Mouse (Mus musculus): Measurements from ENCODE around the gene Cxcl14.

DNA sequence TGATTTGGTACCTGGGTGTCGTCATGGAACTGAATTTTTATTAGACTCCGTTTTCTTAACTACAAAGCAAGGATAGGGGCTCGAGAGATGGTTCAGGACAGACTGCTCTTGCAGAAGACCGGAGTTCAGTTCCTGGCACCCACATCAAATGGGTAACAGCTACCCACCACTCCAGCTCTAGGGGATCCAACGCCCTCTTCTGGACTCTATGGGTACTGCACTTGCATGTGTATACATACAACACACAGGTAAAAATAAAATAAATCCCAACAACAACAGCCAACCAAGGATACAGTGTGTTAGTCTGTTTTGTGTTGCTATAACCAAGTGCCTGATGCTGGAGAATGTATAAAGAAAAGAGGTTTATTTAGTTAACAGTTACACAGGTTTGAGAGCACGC is 16.0 kb downstream of the Cxcl14 start:
- peak; percentile 36 to 62 for TF ChIP-seq CTCF (conservative IDR thresholded peaks at IDR 0.05 in 1 of 2, IDR thresholded peaks at IDR 0.05 in 1 of 2; ENCODE audit: low read depth in 2 of 2, low read length in 2 of 2)
- TF ChIP-seq ZNF384 (IDR thresholded peaks at IDR 0.05; ENCODE audit: low read depth, low read length), result no peak
- TF ChIP-seq ZKSCAN1 (IDR thresholded peaks at IDR 0.05; ENCODE audit: borderline replicate concordance, low read depth, low read length), result no peak

Data from CH12.LX (cell line).